Mouse (Mus musculus) heart, postnatal 0 days (tissue): ENCODE data around the gene Dgke. TPM values are rescaled to one million over a fixed set of nuclear protein-coding genes. Genes with fewer than 3 reads are reported as not detected.
A peak's percentile ranks its signal among the peaks of the same experiment; 100 is the strongest.
"Not testable (repeated sequence)": the region's sequence is repeated elsewhere in the genome, so short reads cannot be mapped to it uniquely, and the experiment has no call there.

ENCODE experiments used
- ATAC-seq: fragments of 200-750 bp; cut with Nextera tagmentation; 2 replicates; pipeline ENCODE4 v1.8.0; 2017; ENCODE audit warnings: low read depth, moderate number of reproducible peaks, moderate library complexity; ENCODE audit not compliant: insufficient read depth
- DNase-seq: peaks from one replicate; pipeline ENCODE4 v3.0.0-alpha.2; 2016; ENCODE audit warnings: low spot score
- H3K27ac ChIP-seq: fragments of 300-500 bp; sonication (generic); 2 replicates; pipeline ENCODE4 v1.5.1; 2014; ENCODE audit warnings: low read depth, mild to moderate bottlenecking
- H3K27me3 ChIP-seq: fragments of 300-500 bp; sonication (generic); 2 replicates; pipeline ENCODE4 v1.6.1; 2014; ENCODE audit warnings: low read length, mixed read lengths; ENCODE audit not compliant: control insufficient read depth, insufficient read depth
- H3K36me3 ChIP-seq: fragments of 300-500 bp; sonication (generic); replicated peaks from 2 replicates; pipeline ENCODE4 v1.6.1; 2014; ENCODE audit warnings: low read length, mixed read lengths; ENCODE audit not compliant: control insufficient read depth, insufficient read depth
- H3K4me1 ChIP-seq: fragments of 300-500 bp; sonication (generic); 2 replicates; pipeline ENCODE4 v1.6.1; 2014; ENCODE audit warnings: antibody characterized with exemption; ENCODE audit not compliant: control insufficient read depth, insufficient read depth
- H3K4me2 ChIP-seq: fragments of 300-500 bp; sonication (generic); 2 replicates; pipeline ENCODE4 v1.6.1; 2014; ENCODE audit warnings: low read depth, mild to moderate bottlenecking, low read length, moderate library complexity
- H3K4me3 ChIP-seq: fragments of 300-500 bp; sonication (generic); 2 replicates; pipeline ENCODE4 v1.5.1; 2014; ENCODE audit warnings: low read depth, low read length
- H3K9ac ChIP-seq: fragments of 300-500 bp; sonication (generic); replicated peaks from 2 replicates; pipeline ENCODE4 v1.6.1; 2014; ENCODE audit warnings: low read depth, low read length, mixed read lengths
- H3K9me3 ChIP-seq: fragments of 300-500 bp; sonication (generic); replicated peaks from 2 replicates; pipeline ENCODE4 v1.6.1; 2016; ENCODE audit warnings: low read length; ENCODE audit not compliant: control insufficient read depth
- CTCF ChIP-seq: IDR thresholded peaks from 2 replicates; pipeline ENCODE4 v1.5.1; 2016; ENCODE audit warnings: antibody characterized with exemption, control low read depth, low read depth
- EP300 ChIP-seq: IDR thresholded peaks from 2 replicates; pipeline ENCODE4 v1.6.1; 2016; ENCODE audit warnings: antibody characterized with exemption, low read depth
- WGBS: fragments of 180-500 bp; shearing (Covaris S2); extraction: QIAGEN DNeasy Blood & Tissue Kit; methylation state at CpG from one replicate; pipeline ENCODE4 v1.1.7; 2014; 5-methylcytosine and 5-hydroxymethylcytosine counted together
- polyA plus RNA-seq: library from polyadenylated mRNA; unstranded; fragments of >200 nt; fragmentation: Nextera tagmentation; extraction: Ambion mirVana; gene quantifications from 2 replicates; pipeline ENCODE4 v1.2.1, GENCODE M21; 2015
- total RNA-seq: library from RNA; depleted of rRNA; stranded (reverse); fragments of >200 nt; gene quantifications from 2 replicates; pipeline ENCODE4 v1.2.3, GENCODE M21; 2014; ENCODE audit warnings: low replicate concordance

Gene Dgke
- total and polyA plus RNA-seq, 2 experiments from 2014 or later: 5.3 to 12.6 TPM

DNA sequence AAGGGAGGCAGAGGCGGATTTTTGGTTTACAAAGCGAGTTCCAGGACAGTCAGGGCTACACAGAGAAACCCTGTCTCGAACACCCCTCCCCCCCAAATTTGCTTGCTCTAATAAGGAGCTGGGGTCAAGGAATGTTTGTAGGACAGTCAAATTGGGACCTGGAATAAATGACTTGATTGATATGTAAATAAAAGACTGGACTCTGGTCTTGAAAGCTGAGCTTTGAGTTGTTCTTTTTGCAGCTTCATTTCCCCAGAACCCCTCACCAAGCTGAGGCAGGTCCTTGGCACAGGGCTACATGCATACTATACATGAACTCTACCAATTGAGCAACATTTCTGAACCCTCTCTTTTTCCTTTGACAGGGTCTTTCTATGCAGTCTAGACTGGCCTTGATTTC lies 20.6 kb downstream of the Dgke start:
- Histone ChIP-seq H3K4me2 (no peak overlapping the region), H3K4me1 (no peaks in the 10 kb centered on the region), H3K9me3 (no peaks in the 10 kb centered on the region), H3K4me3 (no peak overlapping the region), H3K36me3 (peaks cover 88% of the 10 kb centered on the region), H3K27ac (no peak overlapping the region), H3K9ac (no peak overlapping the region), H3K27me3 (no peaks in the 10 kb centered on the region)
- WGBS: 96% methylated on average over 3 of the region's 3 CpGs
- no peak for TF ChIP-seq EP300
- TF ChIP-seq CTCF: no peak
- DNase-seq (no peak), ATAC-seq (no peak)

- not testable (repeated sequence) for H3K27me3 ChIP-seq, H3K9ac ChIP-seq, ATAC-seq, H3K4me3 ChIP-seq, H3K4me2 ChIP-seq, H3K4me1 ChIP-seq, DNase-seq, H3K27ac ChIP-seq, H3K9me3 ChIP-seq
- H3K36me3 ChIP-seq: peaks cover 87% of the 10 kb centered on the region
- WGBS: 94% methylated on average over 3 of the region's 3 CpGs
These were observed 21.1 kb downstream of the Dgke start for GRCm38 (mm10) chr11:89045501-89045900.

DNA sequence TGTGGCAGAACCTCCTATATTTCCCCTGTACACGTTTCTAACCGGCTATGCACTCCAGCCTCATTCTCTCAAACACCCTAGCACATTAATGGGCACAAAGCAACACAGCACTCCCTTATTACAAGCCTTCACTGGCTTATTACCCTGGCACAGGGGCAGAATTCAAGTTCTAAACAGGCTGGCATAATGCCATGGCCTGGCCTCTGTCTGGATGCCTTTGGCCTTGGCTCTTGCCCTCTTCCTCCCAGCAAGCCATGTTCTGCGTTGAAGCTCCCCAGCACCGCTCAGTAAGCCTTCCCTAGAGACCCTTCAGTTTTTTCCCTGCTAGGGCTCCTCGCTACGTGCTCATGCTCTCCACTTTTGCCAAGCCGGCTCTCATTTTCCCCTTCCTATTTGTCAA lies 23.6 kb downstream of the Dgke start:
- ATAC-seq (no peak), DNase-seq (no peak)
- Histone ChIP-seq H3K4me3 (no peak overlapping the region), H3K9me3 (no peaks in the 10 kb centered on the region), H3K9ac (no peak overlapping the region), H3K4me1 (no peaks in the 10 kb centered on the region), H3K36me3 (peaks cover 90% of the 10 kb centered on the region), H3K27me3 (no peaks in the 10 kb centered on the region), H3K4me2 (no peak overlapping the region), H3K27ac (no peak overlapping the region)
- 83% methylated on average over 7 of the region's 7 CpGs for WGBS
- no peak for TF ChIP-seq CTCF
- no peak for TF ChIP-seq EP300

DNA sequence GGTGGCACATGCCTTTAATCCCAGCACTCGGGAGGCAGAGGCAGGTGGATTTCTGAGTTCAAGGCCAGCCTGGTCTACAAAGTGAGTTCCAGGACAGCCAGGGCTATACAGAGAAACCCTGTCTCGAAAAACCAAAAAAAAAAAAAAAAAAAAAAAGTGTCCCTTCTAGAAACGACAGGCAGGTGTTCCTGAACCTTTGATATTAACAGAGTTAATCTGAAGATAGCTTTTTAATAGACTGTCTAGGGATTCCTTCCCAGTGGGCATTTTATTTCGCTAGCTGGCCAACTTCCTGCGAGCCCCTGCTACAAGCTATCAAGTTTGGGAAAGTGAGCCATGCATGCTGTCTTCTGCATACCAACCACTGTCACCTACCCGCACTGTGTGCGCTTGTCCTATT lies 25.6 kb downstream of the Dgke start:
- H3K9ac ChIP-seq, H3K4me2 ChIP-seq, DNase-seq, ATAC-seq, H3K4me3 ChIP-seq, H3K27me3 ChIP-seq, H3K9me3 ChIP-seq, H3K27ac ChIP-seq, H3K4me1 ChIP-seq: not testable (repeated sequence)
- 92% methylated on average over 6 of the region's 7 CpGs for WGBS
- H3K36me3 ChIP-seq: peaks cover 78% of the 10 kb centered on the region

DNA sequence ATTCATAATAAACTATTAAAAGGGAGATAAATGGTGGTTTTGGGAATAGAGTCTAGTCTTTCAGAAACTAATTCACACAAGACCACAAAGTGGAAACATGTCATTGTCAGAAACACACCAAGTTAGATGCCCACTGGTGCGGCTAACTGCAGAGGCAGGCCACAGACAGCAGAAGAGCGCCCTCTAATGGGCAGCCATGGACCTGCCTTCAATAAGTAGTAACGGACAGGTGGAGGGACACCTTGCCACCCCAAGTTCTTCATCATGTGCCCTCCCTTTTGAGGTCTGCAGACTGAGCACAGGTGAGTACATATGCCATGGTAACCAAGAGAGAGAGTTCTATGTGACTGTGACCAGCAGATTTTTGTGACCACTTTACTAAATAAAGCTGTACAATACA lies 27.3 kb downstream of the Dgke start:
- H3K4me2 ChIP-seq: no peak overlapping the region
- H3K27ac ChIP-seq: no peak overlapping the region
- H3K36me3 ChIP-seq: peaks cover 67% of the 10 kb centered on the region
- ATAC-seq (peak; percentile 39; the same call in 1 of the 2 replicates), DNase-seq (no peak)
- WGBS: 23% methylated on average over 3 of the region's 3 CpGs
- no peaks in the 10 kb centered on the region for H3K9me3 ChIP-seq
- no peaks in the 10 kb centered on the region for H3K4me1 ChIP-seq
- no peak for TF ChIP-seq EP300
- peak; percentile 80 for TF ChIP-seq CTCF
- H3K27me3 ChIP-seq: no peaks in the 10 kb centered on the region
- no peak overlapping the region for H3K9ac ChIP-seq
- H3K4me3 ChIP-seq: no peak overlapping the region

DNA sequence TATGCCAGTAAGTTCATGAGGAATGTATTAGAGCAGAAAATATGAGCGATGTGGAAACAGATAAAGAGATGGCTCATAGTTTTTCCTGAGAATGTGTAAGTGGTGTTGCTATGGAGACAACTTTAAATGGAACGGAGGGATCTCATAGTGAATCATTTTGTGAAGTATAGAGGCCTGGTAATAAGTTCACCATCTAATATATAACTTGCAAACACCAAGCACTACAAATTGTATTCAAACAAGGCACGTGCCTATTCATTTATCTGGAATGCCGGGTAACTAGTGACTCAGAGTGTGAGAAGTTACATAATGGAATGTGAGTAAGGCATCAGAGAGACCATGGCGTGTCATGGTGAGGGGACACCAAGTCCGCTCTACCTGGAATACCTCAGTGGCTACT lies 28.2 kb downstream of the Dgke start:
- H3K9me3 ChIP-seq: no peaks in the 10 kb centered on the region
- H3K9ac ChIP-seq: no peak overlapping the region
- ATAC-seq: no peak
- H3K4me1 ChIP-seq: no peaks in the 10 kb centered on the region
- DNase-seq: no peak
- H3K27ac ChIP-seq: no peak overlapping the region
- H3K36me3 ChIP-seq: peaks cover 61% of the 10 kb centered on the region
- H3K27me3 ChIP-seq: no peaks in the 10 kb centered on the region
- no peak overlapping the region for H3K4me3 ChIP-seq
- WGBS: 82% methylated on average over 6 of the region's 6 CpGs
- no peak overlapping the region for H3K4me2 ChIP-seq
- TF ChIP-seq CTCF (no peak), EP300 (no peak)
